Mouse (Mus musculus) midbrain, embryonic 15.5 days (tissue): ENCODE measurements around the gene T2. TPM values are rescaled to one million over a fixed set of nuclear protein-coding genes. Genes with fewer than 3 reads are reported as not detected.

Experiments
- ATAC-seq: fragments of 200-750 bp; cut with Nextera tagmentation; replicated peaks from 2 replicates; pipeline ENCODE4 v1.8.0; 2017; ENCODE audit warnings: moderate TSS enrichment
- H3K27ac ChIP-seq: fragments of 300-500 bp; sonication (generic); 2 replicates; pipeline ENCODE4 v1.5.1; 2015; ENCODE audit warnings: mild to moderate bottlenecking, inconsistent platforms
- H3K27me3 ChIP-seq: fragments of 300-500 bp; sonication (generic); replicated peaks from 2 replicates; pipeline ENCODE4 v1.6.1; 2015; ENCODE audit warnings: inconsistent platforms
- H3K36me3 ChIP-seq: fragments of 300-500 bp; sonication (generic); replicated peaks from 2 replicates; pipeline ENCODE4 v1.6.1; 2015; ENCODE audit warnings: inconsistent platforms
- H3K4me1 ChIP-seq: fragments of 300-500 bp; sonication (generic); 2 replicates; pipeline ENCODE4 v1.6.1; 2015; ENCODE audit warnings: inconsistent platforms
- H3K4me2 ChIP-seq: fragments of 300-500 bp; sonication (generic); 2 replicates; pipeline ENCODE4 v1.6.1; 2015; ENCODE audit warnings: inconsistent platforms, mild to moderate bottlenecking, moderate library complexity
- H3K4me3 ChIP-seq: fragments of 300-500 bp; sonication (generic); 2 replicates; pipeline ENCODE4 v1.5.1; 2015; ENCODE audit warnings: mild to moderate bottlenecking, inconsistent platforms
- H3K9ac ChIP-seq: fragments of 300-500 bp; sonication (generic); 2 replicates; pipeline ENCODE4 v1.6.1; 2015; ENCODE audit warnings: mild to moderate bottlenecking, inconsistent platforms
- H3K9me3 ChIP-seq: fragments of 300-500 bp; sonication (generic); 2 replicates; pipeline ENCODE4 v1.6.1; 2016; ENCODE audit warnings: inconsistent platforms
- WGBS: fragments of 180-500 bp; shearing (Covaris S2); methylation state at CpG from one replicate; pipeline ENCODE4 v1.1.7; 2015; ENCODE audit warnings: mixed read lengths; 5-methylcytosine and 5-hydroxymethylcytosine counted together
- polyA plus RNA-seq: library from polyadenylated mRNA; unstranded; fragments of >200 nt; fragmentation: Nextera tagmentation; extraction: Ambion mirVana; gene quantifications from 2 replicates; pipeline ENCODE4 v1.2.1, GENCODE M21; 2015

The T2 gene
- polyA plus RNA-seq, 1 experiment from 2014 or later = 0.97 TPM

DNA sequence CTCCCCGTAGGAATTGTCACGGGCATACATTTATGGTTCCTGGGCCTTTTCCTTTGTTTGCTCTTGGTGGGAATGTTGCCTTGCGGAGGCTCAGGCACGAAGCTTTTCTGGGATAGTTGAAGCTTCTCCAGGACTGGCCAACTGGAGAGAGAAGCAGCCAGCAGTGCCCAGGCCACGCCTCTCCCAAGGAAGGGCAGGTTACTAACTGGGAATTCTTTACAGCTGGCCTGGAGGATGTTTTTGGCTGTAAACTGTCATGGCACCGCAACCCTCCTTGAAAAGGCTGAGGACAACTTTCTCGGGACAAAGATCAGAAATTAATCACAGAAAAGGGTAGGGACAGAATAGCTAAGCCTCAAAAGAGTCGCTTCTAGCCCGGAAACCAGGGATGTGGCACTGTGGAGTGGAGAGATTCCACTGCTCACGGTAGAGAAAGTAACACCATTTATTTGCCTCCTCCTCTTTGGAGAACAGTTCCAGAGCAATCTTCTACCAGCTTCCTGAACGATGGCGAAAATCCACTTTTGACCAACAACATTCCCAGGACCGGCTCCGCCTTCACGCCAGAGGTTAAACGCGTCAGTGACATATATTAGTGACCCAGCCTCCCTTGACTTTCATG lies 76.5 kb downstream of the T2 start:
- Histone ChIP-seq H3K9ac (no peak overlapping the region), H3K4me3 (no peak overlapping the region), H3K27ac (no peak overlapping the region), H3K27me3 (peaks cover 98% of the 10 kb centered on the region), H3K36me3 (no peaks in the 10 kb centered on the region), H3K9me3 (no peaks in the 10 kb centered on the region), H3K4me1 (peaks cover 25% of the 10 kb centered on the region), H3K4me2 (no peak overlapping the region)
- 3% methylated on average over 17 of the region's 17 CpGs for WGBS
- no peak for ATAC-seq

DNA sequence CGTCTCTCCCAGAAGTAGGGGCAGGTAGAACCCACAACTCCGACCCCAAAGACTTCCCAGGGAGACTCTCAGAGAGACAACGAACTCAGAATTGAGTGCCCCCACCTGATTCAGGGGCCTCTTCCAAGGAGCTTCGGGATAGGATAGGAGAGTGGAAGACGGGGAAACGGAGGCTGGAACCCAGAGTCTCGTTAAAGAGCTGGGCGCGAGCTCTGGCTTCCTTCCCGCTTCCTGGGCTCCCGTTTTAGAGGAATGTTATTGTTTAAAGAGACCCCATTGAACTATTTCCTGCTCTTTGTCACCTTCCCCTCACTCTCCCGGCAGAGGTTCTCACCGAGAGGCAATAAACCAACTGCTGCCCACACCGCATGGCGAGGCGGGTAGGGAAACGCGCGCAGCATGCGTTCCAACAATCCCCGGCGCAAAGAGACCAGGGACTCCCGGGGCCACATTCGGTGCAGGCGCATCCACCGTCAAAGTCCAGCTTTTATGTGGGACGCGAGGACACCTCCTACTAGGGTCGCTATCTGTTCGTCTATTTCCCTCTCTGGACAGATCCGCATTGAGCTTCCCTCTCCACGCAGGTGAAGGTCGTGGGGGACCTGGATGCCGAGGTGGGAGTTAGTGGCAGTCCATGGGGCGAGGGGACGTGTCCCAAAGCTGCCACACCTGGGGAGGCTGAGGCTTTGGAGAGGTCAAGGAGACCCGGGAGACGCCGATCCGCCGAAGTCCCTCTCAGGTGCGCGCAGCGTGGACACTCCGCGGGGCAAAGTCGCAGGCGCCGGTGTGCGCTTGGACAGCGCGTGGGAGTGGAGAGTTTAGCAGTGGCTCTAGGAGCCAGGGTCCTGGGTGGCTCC lies 77.6 kb downstream of the T2 start:
- Histone ChIP-seq H3K9me3 (no peaks in the 10 kb centered on the region), H3K27ac (no peak overlapping the region), H3K36me3 (no peaks in the 10 kb centered on the region), H3K27me3 (peaks cover 100% of the 10 kb centered on the region), H3K4me3 (peak overlapping the region; percentile 22), H3K4me2 (peak overlapping the region; percentile 45), H3K9ac (no peak overlapping the region), H3K4me1 (peaks cover 25% of the 10 kb centered on the region)
- ATAC-seq = no peak
- WGBS = under 1% methylated on average over 52 of the region's 52 CpGs

DNA sequence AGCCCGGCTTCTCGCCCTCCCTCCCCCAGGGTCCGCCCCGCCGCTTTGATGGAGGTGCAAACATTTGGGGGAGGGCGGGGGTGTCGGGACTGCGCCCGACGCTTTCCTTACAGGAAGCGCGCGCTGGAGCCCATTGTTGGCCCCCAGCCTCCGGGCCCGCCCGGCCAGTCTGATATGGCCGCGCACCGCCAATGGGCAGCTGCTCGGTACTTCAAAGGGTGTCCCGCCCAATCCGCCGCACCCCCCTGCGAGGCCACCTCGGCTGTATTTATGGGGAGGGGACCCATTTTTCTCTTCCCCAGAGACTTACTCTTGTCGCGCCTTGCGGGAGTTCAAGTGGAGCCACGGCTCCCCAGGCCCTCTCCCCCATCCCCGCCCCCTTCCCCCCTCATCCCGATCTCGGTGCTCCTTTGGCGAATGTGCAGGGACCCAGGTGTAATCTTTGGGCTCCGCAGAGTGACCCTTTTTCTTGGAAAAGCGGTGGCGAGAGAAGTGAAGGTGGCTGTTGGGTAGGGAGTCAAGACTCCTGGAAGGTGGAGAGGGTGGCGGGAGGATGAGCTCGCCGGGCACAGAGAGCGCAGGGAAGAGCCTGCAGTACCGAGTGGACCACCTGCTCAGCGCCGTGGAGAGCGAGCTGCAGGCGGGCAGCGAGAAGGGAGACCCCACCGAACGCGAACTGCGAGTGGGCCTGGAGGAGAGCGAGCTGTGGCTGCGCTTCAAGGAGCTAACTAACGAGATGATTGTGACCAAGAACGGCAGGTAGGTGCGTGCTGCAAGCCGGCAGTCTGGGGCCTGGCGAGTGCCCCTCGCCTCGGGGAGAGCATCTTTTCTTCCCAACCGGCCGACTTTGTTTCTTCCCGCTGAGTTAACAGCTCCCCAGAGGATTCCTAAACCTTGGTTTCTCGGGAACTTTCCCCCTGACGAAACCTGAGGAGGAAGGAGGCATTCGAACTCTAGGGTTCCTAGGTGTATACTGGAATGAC lies 78.5 kb downstream of the T2 start, which contains the start of gene T:
TSS of gene T (plus strand) at position 446 of the 983 bp plus-strand sequence.
- WGBS = under 1% methylated on average over 63 of the region's 65 CpGs
- H3K4me3 ChIP-seq = peak within 1 kb of the TSS; percentile 22
- no peak for ATAC-seq
- peaks cover 98% of the 10 kb centered on the region for H3K27me3 ChIP-seq
- H3K9ac ChIP-seq = no peak within 1 kb of the TSS
- H3K4me1 ChIP-seq = peaks cover 23% of the 10 kb centered on the region
- H3K4me2 ChIP-seq = peak within 1 kb of the TSS; percentile 45
- no peak within 1 kb of the TSS for H3K27ac ChIP-seq
- H3K9me3 ChIP-seq = no peaks in the 10 kb centered on the region
- no peaks in the 10 kb centered on the region for H3K36me3 ChIP-seq

DNA sequence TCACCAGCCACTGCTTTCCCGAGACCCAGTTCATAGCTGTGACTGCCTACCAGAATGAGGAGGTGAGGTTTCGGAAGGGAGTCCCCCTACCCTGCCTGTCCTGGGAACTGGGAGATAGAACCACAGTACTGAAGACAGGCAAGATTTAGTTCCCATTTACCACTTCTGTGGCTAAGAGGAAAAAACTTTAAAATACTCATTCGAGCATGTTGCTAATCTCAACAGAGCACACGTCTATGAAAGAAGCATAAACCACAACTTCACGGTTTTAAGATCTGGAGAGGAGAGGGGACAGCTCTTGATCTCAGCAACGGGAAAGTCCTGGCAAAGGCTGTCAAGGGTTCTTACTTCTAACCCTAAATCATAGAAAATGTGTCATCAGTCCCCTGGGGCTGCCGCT lies 80.4 kb downstream of the T2 start:
- peaks cover 79% of the 10 kb centered on the region for H3K27me3 ChIP-seq
- no peak overlapping the region for H3K4me2 ChIP-seq
- H3K9ac ChIP-seq = no peak overlapping the region
- H3K4me1 ChIP-seq = peaks cover 15% of the 10 kb centered on the region
- no peak overlapping the region for H3K4me3 ChIP-seq
- no peaks in the 10 kb centered on the region for H3K9me3 ChIP-seq
- H3K36me3 ChIP-seq = no peaks in the 10 kb centered on the region
- 22% methylated on average over 7 of the region's 7 CpGs for WGBS
- ATAC-seq = no peak
- no peak overlapping the region for H3K27ac ChIP-seq

DNA sequence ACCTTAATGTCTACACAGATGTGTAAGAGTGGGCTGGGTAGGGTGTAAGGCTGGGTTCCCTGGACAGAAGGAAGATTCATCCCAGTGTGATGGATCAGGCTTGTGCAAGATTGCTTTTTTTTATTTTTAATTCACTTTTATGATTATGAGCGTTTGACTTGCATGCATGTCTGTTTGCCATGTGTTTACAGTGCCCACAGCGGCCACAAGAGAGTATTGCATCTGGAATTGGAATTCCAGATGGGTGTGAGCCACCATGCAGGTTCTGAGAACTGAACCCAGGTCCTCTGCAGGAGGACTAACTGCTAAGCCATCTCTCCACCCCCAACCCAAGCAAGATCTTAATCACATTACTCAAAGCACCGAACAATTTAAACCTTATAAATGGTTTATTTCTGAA lies 88.3 kb downstream of the T2 start:
- Histone ChIP-seq H3K36me3 (no peaks in the 10 kb centered on the region), H3K4me1 (no peaks in the 10 kb centered on the region), H3K27me3 (0 out of 2 replicates have a peak, but pooled peaks cover under 1% of the 10 kb centered on the region), H3K4me3 (no peak overlapping the region), H3K4me2 (no peak overlapping the region), H3K9me3 (no peaks in the 10 kb centered on the region), H3K9ac (no peak overlapping the region), H3K27ac (no peak overlapping the region)
- WGBS = 61% methylated on average over 3 of the region's 3 CpGs
- ATAC-seq = no peak

DNA sequence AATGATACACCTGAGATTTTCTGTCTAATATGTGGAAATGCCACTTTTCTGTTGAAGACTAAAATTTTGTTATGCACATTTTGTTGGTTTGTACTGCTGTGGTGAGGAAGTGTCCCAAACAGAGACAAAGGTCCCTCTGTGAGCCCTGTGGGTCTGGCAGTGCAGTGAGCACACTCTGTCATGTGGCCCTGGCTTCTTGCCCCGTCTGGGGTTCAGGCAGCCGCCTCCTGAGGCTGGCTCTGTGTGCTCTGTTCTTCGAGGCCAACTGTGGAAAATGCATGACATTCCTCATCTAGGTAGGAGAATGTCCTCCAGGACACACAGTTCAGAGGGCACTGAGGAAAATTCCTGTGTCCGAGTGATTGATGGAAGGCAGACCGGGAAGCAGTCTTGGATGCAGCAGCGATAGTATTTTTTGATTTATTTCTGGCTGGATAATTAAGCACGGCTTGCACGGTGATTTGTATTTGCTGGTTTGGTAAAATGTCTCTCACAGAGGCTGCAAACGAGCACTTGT lies 91.9 kb downstream of the T2 start:
- no peaks in the 10 kb centered on the region for H3K27me3 ChIP-seq
- no peak overlapping the region for H3K4me3 ChIP-seq
- H3K4me1 ChIP-seq = no peaks in the 10 kb centered on the region
- H3K9me3 ChIP-seq = no peaks in the 10 kb centered on the region
- H3K4me2 ChIP-seq = no peak overlapping the region
- 61% methylated on average over 9 of the region's 9 CpGs for WGBS
- ATAC-seq = no peak
- no peak overlapping the region for H3K27ac ChIP-seq
- no peaks in the 10 kb centered on the region for H3K36me3 ChIP-seq
- no peak overlapping the region for H3K9ac ChIP-seq

DNA sequence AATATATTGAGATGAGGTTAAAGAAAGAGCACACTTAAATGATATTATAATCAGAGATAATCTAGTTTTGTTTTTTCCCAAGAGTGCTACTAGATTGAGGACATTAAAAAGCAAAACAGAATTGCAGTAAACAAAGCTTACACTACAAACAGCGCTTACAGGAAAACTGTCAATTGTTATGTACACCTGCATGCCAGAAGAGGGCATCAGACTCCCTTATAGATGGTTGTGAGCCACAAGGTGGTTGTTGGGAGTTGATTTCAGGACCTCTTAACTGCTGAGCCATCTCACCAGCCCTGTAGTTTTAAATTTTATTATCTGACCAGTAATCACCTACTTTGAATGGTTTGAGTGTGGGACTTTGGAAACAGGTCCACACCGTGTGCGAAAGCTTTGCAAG lies 92.5 kb downstream of the T2 start:
- 73% methylated on average over 3 of the region's 3 CpGs for WGBS
- Histone ChIP-seq H3K4me3 (no peak overlapping the region), H3K9me3 (no peaks in the 10 kb centered on the region), H3K9ac (no peak overlapping the region), H3K27ac (no peak overlapping the region), H3K27me3 (no peaks in the 10 kb centered on the region), H3K36me3 (no peaks in the 10 kb centered on the region), H3K4me1 (no peaks in the 10 kb centered on the region), H3K4me2 (no peak overlapping the region)
- ATAC-seq = no peak

DNA sequence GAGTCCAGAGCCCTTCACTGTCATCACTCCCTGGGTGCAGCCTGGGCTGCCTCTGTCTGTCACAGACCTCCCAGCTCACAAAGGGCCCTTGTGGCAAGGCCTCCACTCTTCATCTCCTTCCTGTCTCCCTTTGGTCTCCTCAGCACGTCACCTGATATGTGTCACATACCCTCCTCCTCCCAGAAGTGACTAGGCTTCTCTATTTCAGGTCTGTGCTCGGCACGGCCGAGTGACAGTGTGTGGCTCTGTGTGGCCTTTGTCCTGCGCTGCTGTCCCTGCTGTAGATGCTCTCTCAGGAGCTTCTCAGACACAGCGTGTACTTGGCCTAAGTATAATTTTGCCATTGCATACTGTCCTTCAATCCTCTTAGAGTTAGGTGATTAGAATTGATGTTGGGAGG lies 99.4 kb downstream of the T2 start:
- no peak overlapping the region for H3K4me3 ChIP-seq
- H3K36me3 ChIP-seq = no peaks in the 10 kb centered on the region
- H3K4me1 ChIP-seq = peaks cover 8% of the 10 kb centered on the region
- no peak overlapping the region for H3K9ac ChIP-seq
- no peaks in the 10 kb centered on the region for H3K9me3 ChIP-seq
- H3K4me2 ChIP-seq = no peak overlapping the region
- H3K27me3 ChIP-seq = no peaks in the 10 kb centered on the region
- no peak for ATAC-seq
- H3K27ac ChIP-seq = no peak overlapping the region
- 60% methylated on average over 6 of the region's 6 CpGs for WGBS

DNA sequence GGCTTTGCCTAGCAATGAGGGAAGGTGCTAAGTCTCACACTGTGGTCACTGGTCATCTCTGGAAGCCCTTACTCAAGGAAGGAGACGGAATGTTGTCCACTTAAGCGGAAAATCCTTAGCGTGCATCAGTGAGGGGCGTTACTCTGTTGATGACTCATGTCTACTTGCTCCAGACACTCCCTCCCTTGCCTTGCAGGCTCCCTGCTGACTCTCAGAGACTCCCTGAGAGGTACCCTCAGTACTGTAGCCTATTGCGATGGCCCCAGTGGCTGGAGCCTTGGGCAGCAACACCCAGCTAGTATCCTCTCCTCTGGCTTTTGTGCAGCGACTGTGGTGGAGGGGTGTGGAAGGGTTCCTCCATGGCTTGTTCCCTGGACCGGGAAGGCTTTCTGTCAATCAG lies 99.8 kb downstream of the T2 start:
- no peak overlapping the region for H3K9ac ChIP-seq
- H3K9me3 ChIP-seq = no peaks in the 10 kb centered on the region
- H3K4me3 ChIP-seq = no peak overlapping the region
- H3K4me1 ChIP-seq = peaks cover 8% of the 10 kb centered on the region
- no peaks in the 10 kb centered on the region for H3K36me3 ChIP-seq
- no peak overlapping the region for H3K27ac ChIP-seq
- ATAC-seq = no peak
- 59% methylated on average over 7 of the region's 7 CpGs for WGBS
- H3K4me2 ChIP-seq = no peak overlapping the region
- H3K27me3 ChIP-seq = 0 out of 2 replicates have a peak, but pooled peaks cover 4% of the 10 kb centered on the region

DNA sequence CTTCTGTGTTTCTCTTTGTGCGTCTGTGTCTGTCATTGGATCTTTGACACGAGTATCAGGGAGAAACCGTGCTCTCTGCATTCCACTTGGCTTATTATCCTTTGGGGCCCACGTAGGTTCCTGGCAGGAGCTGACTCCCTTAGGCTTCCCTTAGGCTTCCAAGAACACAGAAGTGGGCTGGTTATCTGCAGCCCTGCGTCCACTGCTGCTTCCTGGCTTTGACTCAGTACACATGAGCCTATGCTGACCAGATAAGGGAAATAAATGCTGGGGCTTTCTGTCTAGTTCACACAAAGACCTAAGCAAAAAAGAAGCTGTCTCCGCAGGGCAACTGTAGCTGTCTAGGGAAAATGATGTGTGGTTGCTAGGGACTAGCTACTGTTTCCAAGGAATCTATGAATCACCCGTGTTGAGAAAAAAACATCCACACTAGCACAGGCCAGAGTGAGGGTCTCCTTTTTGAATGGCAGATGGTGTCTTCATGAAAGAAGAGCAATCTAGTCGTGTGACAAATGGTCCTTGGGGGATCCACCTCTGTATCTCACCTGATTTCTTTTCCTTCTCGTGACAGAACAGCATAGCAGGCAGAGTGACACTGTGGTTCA lies 101.2 kb downstream of the T2 start:
- ATAC-seq = peak; percentile 65
- H3K9me3 ChIP-seq = no peaks in the 10 kb centered on the region
- H3K27me3 ChIP-seq = 0 out of 2 replicates have a peak, but pooled peaks cover 4% of the 10 kb centered on the region
- H3K36me3 ChIP-seq = no peaks in the 10 kb centered on the region
- H3K4me3 ChIP-seq = no peak overlapping the region
- WGBS = 31% methylated on average over 9 of the region's 9 CpGs
- H3K4me1 ChIP-seq = peaks cover 8% of the 10 kb centered on the region
- no peak overlapping the region for H3K4me2 ChIP-seq
- H3K27ac ChIP-seq = peak overlapping the region; percentile 74
- no peak overlapping the region for H3K9ac ChIP-seq

DNA sequence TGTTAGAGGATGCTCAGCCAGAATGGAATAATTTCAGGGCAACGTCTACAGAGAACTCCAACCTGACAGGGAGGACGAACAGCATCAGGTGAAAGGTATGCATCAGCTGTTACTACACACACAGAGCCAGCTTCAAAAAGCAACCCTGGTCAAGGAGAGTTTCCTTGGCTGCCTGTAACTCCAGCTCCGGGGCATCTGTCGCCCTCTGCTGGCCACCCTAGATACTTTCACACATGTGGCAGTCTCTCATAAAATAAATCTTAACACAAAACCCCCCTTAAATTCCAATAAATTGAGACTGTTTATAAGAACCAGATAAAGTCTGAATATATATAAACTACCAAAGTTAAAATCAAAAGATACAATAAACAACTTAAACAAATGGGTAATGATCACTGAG lies 105.8 kb downstream of the T2 start:
- 5% methylated on average over 4 of the region's 4 CpGs for WGBS
- H3K27me3 ChIP-seq = 0 out of 2 replicates have a peak, but pooled peaks cover 4% of the 10 kb centered on the region
- ATAC-seq = no peak
- peaks cover 11% of the 10 kb centered on the region for H3K4me1 ChIP-seq
- no peak overlapping the region for H3K4me2 ChIP-seq
- H3K9me3 ChIP-seq = no peaks in the 10 kb centered on the region
- H3K4me3 ChIP-seq = no peak overlapping the region
- no peak overlapping the region for H3K27ac ChIP-seq
- no peak overlapping the region for H3K9ac ChIP-seq
- H3K36me3 ChIP-seq = no peaks in the 10 kb centered on the region
